Mouse (Mus musculus): Measurements from ENCODE around the gene Rad23b. TPM values are rescaled to one million over a fixed set of nuclear protein-coding genes. Genes with fewer than 3 reads are reported as not detected.
"Not testable (repeated sequence)": the region's sequence is repeated elsewhere in the genome, so short reads cannot be mapped to it uniquely, and the experiment has no call there.

Rad23b gene
- total RNA-seq, 2 experiments from 2014 or later = 99.6 to 101 TPM

GRCm38 (mm10) chr4:55354038-55354437 is 4.2 kb downstream of the Rad23b start:
- DNase-seq = no peak

- no peak for DNase-seq
Measured at GRCm38 (mm10) chr4:55355845-55356244, 6.0 kb downstream of the Rad23b start.

GRCm38 (mm10) chr4:55356726-55357125 is 6.9 kb downstream of the Rad23b start:
- no peak for DNase-seq

- DNase-seq = no peak
Measured at GRCm38 (mm10) chr4:55363866-55364265, 14.0 kb downstream of the Rad23b start.

- no peak for DNase-seq
Measured at GRCm38 (mm10) chr4:55364374-55364773, 14.5 kb downstream of the Rad23b start.

GRCm38 (mm10) chr4:55366014-55366413 is 16.2 kb downstream of the Rad23b start:
- DNase-seq = no peak

GRCm38 (mm10) chr4:55370127-55370526 is 20.3 kb downstream of the Rad23b start:
- no peak for DNase-seq

GRCm38 (mm10) chr4:55371355-55371754 is 21.5 kb downstream of the Rad23b start:
- DNase-seq = no peak

- DNase-seq = no peak
Measured at GRCm38 (mm10) chr4:55382350-55382749, 32.5 kb downstream of the Rad23b start.

GRCm38 (mm10) chr4:55386768-55387167 is 36.9 kb downstream of the Rad23b start:
- no peak for DNase-seq

- no peak for DNase-seq
Measured at GRCm38 (mm10) chr4:55391480-55391879, 41.6 kb downstream of the Rad23b start.

- no peak for DNase-seq
Measured at GRCm38 (mm10) chr4:55392445-55392844, 42.6 kb downstream of the Rad23b start.

- DNase-seq = no peak
Measured at GRCm38 (mm10) chr4:55397911-55398762, 48.3 kb downstream of the Rad23b start.

- DNase-seq = no peak
Measured at GRCm38 (mm10) chr4:55398901-55399300, 49.1 kb downstream of the Rad23b start.

GRCm38 (mm10) chr4:55405329-55405728 is 55.5 kb downstream of the Rad23b start:
- no peak for DNase-seq

GRCm38 (mm10) chr4:55406558-55406957 is 56.7 kb downstream of the Rad23b start:
- DNase-seq = no peak

- DNase-seq = no peak
Measured at GRCm38 (mm10) chr4:55408081-55408480, 58.2 kb downstream of the Rad23b start.

GRCm38 (mm10) chr4:55409025-55409424 is 59.2 kb downstream of the Rad23b start:
- DNase-seq = no peak

GRCm38 (mm10) chr4:55409578-55410224 is 59.9 kb downstream of the Rad23b start:
- DNase-seq = not testable (repeated sequence)

- no peak for DNase-seq
Measured at GRCm38 (mm10) chr4:55415864-55416263, 66.0 kb downstream of the Rad23b start.

- DNase-seq = no peak
Measured at GRCm38 (mm10) chr4:55426250-55426649, 76.4 kb downstream of the Rad23b start.
